Mouse (Mus musculus) forebrain, embryonic 15.5 days (tissue): Measurements from ENCODE around the gene Gm3045. TPM values are rescaled to one million over a fixed set of nuclear protein-coding genes. Genes with fewer than 3 reads are reported as not detected.

Source experiments
- ATAC-seq: fragments of 200-750 bp; cut with Nextera tagmentation; replicated peaks from 2 replicates; pipeline ENCODE4 v1.8.0; 2017; ENCODE audit warnings: mild to moderate bottlenecking, moderate TSS enrichment, moderate library complexity
- H3K27ac ChIP-seq: fragments of 300-500 bp; sonication (generic); replicated peaks from 2 replicates; pipeline ENCODE4 v1.5.1; 2015; ENCODE audit warnings: mild to moderate bottlenecking, inconsistent platforms
- H3K27me3 ChIP-seq: fragments of 300-500 bp; sonication (generic); 2 replicates; pipeline ENCODE4 v1.6.1; 2015; ENCODE audit warnings: inconsistent platforms
- H3K36me3 ChIP-seq: fragments of 300-500 bp; sonication (generic); 2 replicates; pipeline ENCODE4 v1.6.1; 2015; ENCODE audit warnings: mild to moderate bottlenecking, inconsistent platforms
- H3K4me1 ChIP-seq: fragments of 300-500 bp; sonication (generic); 2 replicates; pipeline ENCODE4 v1.6.1; 2015; ENCODE audit warnings: inconsistent platforms
- H3K4me2 ChIP-seq: fragments of 300-500 bp; sonication (generic); replicated peaks from 2 replicates; pipeline ENCODE4 v1.6.1; 2015; ENCODE audit warnings: mild to moderate bottlenecking, inconsistent platforms
- H3K4me3 ChIP-seq: fragments of 300-500 bp; sonication (generic); 2 replicates; pipeline ENCODE4 v1.5.1; 2015; ENCODE audit warnings: mild to moderate bottlenecking, inconsistent platforms
- H3K9ac ChIP-seq: fragments of 300-500 bp; sonication (generic); replicated peaks from 2 replicates; pipeline ENCODE4 v1.6.1; 2015; ENCODE audit warnings: mild to moderate bottlenecking, inconsistent platforms
- H3K9me3 ChIP-seq: fragments of 300-500 bp; sonication (generic); 2 replicates; pipeline ENCODE4 v1.6.1; 2016; ENCODE audit warnings: inconsistent platforms
- WGBS: fragments of 180-500 bp; shearing (Covaris S2); methylation state at CpG from one replicate; pipeline ENCODE4 v1.1.7; 2015; ENCODE audit warnings: mixed read lengths; 5-methylcytosine and 5-hydroxymethylcytosine counted together
- polyA plus RNA-seq: library from polyadenylated mRNA; unstranded; fragments of >200 nt; fragmentation: Nextera tagmentation; extraction: Ambion mirVana; gene quantifications from 2 replicates; pipeline ENCODE4 v1.2.1, GENCODE M21; 2015

Gene Gm3045
- not detected in 2 replicates for polyA plus RNA-seq

GRCm38 (mm10) chr13:56426365-56426764 lies at the start of gene Gm3045:
TSS of gene Gm3045 (plus strand) at chr13:56426594.
- no peak for ATAC-seq
- Histone ChIP-seq H3K4me1 (peaks cover 5% of the 10 kb centered on the region), H3K9ac (no peak within 1 kb of the TSS), H3K4me3 (no peak within 1 kb of the TSS), H3K36me3 (no peaks in the 10 kb centered on the region), H3K4me2 (no peak within 1 kb of the TSS), H3K27ac (no peak within 1 kb of the TSS), H3K9me3 (no peaks in the 10 kb centered on the region), H3K27me3 (peaks cover 10% of the 10 kb centered on the region)
- 76% methylated on average over 4 of the region's 4 CpGs for WGBS

- H3K4me3 ChIP-seq, result no peak overlapping the region
- ATAC-seq, result no peak
- H3K9me3 ChIP-seq, result no peaks in the 10 kb centered on the region
- H3K4me2 ChIP-seq, result no peak overlapping the region
- no peaks in the 10 kb centered on the region for H3K36me3 ChIP-seq
- no peak overlapping the region for H3K27ac ChIP-seq
- H3K27me3 ChIP-seq, result no peaks in the 10 kb centered on the region
- peaks cover 7% of the 10 kb centered on the region for H3K4me1 ChIP-seq
- 42% methylated on average over 14 of the region's 14 CpGs for WGBS
- H3K9ac ChIP-seq, result no peak overlapping the region
Observed at GRCm38 (mm10) chr13:56380855-56381685, 45.3 kb upstream of the Gm3045 start.

GRCm38 (mm10) chr13:56383406-56383805 lies 43.0 kb upstream of the Gm3045 start:
- H3K4me2 ChIP-seq, result no peak overlapping the region
- 80% methylated on average over 3 of the region's 3 CpGs for WGBS
- H3K9me3 ChIP-seq, result no peaks in the 10 kb centered on the region

GRCm38 (mm10) chr13:56386411-56386810 lies 40.0 kb upstream of the Gm3045 start:
- Histone ChIP-seq H3K9ac (no peak overlapping the region), H3K4me2 (no peak overlapping the region), H3K27ac (no peak overlapping the region), H3K4me3 (no peak overlapping the region), H3K9me3 (no peaks in the 10 kb centered on the region), H3K27me3 (no peaks in the 10 kb centered on the region), H3K4me1 (peaks cover under 1% of the 10 kb centered on the region; the same call in 1 of the 2 replicates), H3K36me3 (no peaks in the 10 kb centered on the region)
- no peak for ATAC-seq
- whole genome bisulfite sequencing, result 68% methylated on average over 9 of the region's 9 CpGs

More at GRCm38 (mm10) chr13:56383406-56383805, 43.0 kb upstream of the Gm3045 start:
- no peak overlapping the region for H3K27ac ChIP-seq
- no peaks in the 10 kb centered on the region for H3K27me3 ChIP-seq
- no peak overlapping the region for H3K9ac ChIP-seq
- no peak overlapping the region for H3K4me3 ChIP-seq
- H3K36me3 ChIP-seq, result no peaks in the 10 kb centered on the region
- ATAC-seq, result no peak
- peaks cover 7% of the 10 kb centered on the region for H3K4me1 ChIP-seq

- no peaks in the 10 kb centered on the region for H3K36me3 ChIP-seq
- no peaks in the 10 kb centered on the region for H3K4me1 ChIP-seq
- 80% methylated on average over 5 of the region's 5 CpGs for WGBS
- no peak for ATAC-seq
- H3K9ac ChIP-seq, result no peak overlapping the region
- no peak overlapping the region for H3K4me3 ChIP-seq
- H3K27ac ChIP-seq, result no peak overlapping the region
- no peak overlapping the region for H3K4me2 ChIP-seq
- no peaks in the 10 kb centered on the region for H3K27me3 ChIP-seq
- no peaks in the 10 kb centered on the region for H3K9me3 ChIP-seq
Observed at GRCm38 (mm10) chr13:56387374-56387773, 39.0 kb upstream of the Gm3045 start.

GRCm38 (mm10) chr13:56388042-56388441 lies 38.4 kb upstream of the Gm3045 start:
- no peaks in the 10 kb centered on the region for H3K36me3 ChIP-seq
- no peaks in the 10 kb centered on the region for H3K9me3 ChIP-seq
- no peak overlapping the region for H3K27ac ChIP-seq
- H3K4me1 ChIP-seq, result no peaks in the 10 kb centered on the region
- no peak overlapping the region for H3K9ac ChIP-seq
- no peaks in the 10 kb centered on the region for H3K27me3 ChIP-seq
- 50% methylated on average over 1 of the region's 1 CpGs for WGBS
- ATAC-seq, result 0 out of 2 replicates have a peak, but pooled peaks have one; percentile 58
- H3K4me2 ChIP-seq, result no peak overlapping the region
- no peak overlapping the region for H3K4me3 ChIP-seq

GRCm38 (mm10) chr13:56397572-56397971 lies 28.8 kb upstream of the Gm3045 start:
- no peak overlapping the region for H3K4me2 ChIP-seq
- no peak overlapping the region for H3K27ac ChIP-seq
- 37% methylated on average over 5 of the region's 5 CpGs for WGBS
- no peaks in the 10 kb centered on the region for H3K36me3 ChIP-seq
- no peak overlapping the region for H3K4me3 ChIP-seq
- H3K27me3 ChIP-seq, result no peaks in the 10 kb centered on the region
- no peak overlapping the region for H3K9ac ChIP-seq
- ATAC-seq, result no peak
- no peaks in the 10 kb centered on the region for H3K4me1 ChIP-seq
- H3K9me3 ChIP-seq, result no peaks in the 10 kb centered on the region

GRCm38 (mm10) chr13:56401186-56401585 lies 25.2 kb upstream of the Gm3045 start:
- H3K27ac ChIP-seq, result no peak overlapping the region
- no peak overlapping the region for H3K9ac ChIP-seq
- no peaks in the 10 kb centered on the region for H3K27me3 ChIP-seq
- H3K4me2 ChIP-seq, result no peak overlapping the region
- no peaks in the 10 kb centered on the region for H3K4me1 ChIP-seq
- no peak for ATAC-seq
- no peaks in the 10 kb centered on the region for H3K9me3 ChIP-seq
- WGBS, result 40% methylated on average over 4 of the region's 4 CpGs
- no peaks in the 10 kb centered on the region for H3K36me3 ChIP-seq
- no peak overlapping the region for H3K4me3 ChIP-seq

- Histone ChIP-seq H3K9ac (no peak overlapping the region), H3K36me3 (no peaks in the 10 kb centered on the region), H3K4me2 (no peak overlapping the region), H3K27me3 (no peaks in the 10 kb centered on the region), H3K9me3 (no peaks in the 10 kb centered on the region), H3K4me3 (no peak overlapping the region), H3K4me1 (no peaks in the 10 kb centered on the region), H3K27ac (no peak overlapping the region)
- ATAC-seq, result no peak
- 87% methylated on average over 8 of the region's 8 CpGs for WGBS
Observed at GRCm38 (mm10) chr13:56403381-56404086, 22.9 kb upstream of the Gm3045 start.

- no peaks in the 10 kb centered on the region for H3K9me3 ChIP-seq
Observed at GRCm38 (mm10) chr13:56404511-56405140, 21.8 kb upstream of the Gm3045 start.

GRCm38 (mm10) chr13:56412286-56412873 lies 14.0 kb upstream of the Gm3045 start:
- Histone ChIP-seq H3K4me2 (no peak overlapping the region), H3K27me3 (no peaks in the 10 kb centered on the region), H3K27ac (peak overlapping the region; percentile 15; the same call in 1 of the 2 replicates), H3K4me3 (no peak overlapping the region), H3K9ac (no peak overlapping the region), H3K9me3 (no peaks in the 10 kb centered on the region), H3K4me1 (peaks cover 10% of the 10 kb centered on the region; the same call in 1 of the 2 replicates), H3K36me3 (no peaks in the 10 kb centered on the region)
- ATAC-seq, result peak; percentile 29; the same call in 1 of the 2 replicates
- WGBS, result 48% methylated on average over 9 of the region's 9 CpGs

More at GRCm38 (mm10) chr13:56404511-56405140, 21.8 kb upstream of the Gm3045 start:
- H3K9ac ChIP-seq, result no peak overlapping the region
- no peak overlapping the region for H3K4me3 ChIP-seq
- WGBS, result 72% methylated on average over 6 of the region's 6 CpGs
- H3K36me3 ChIP-seq, result no peaks in the 10 kb centered on the region
- ATAC-seq, result no peak
- H3K27me3 ChIP-seq, result no peaks in the 10 kb centered on the region
- H3K4me2 ChIP-seq, result no peak overlapping the region
- no peaks in the 10 kb centered on the region for H3K4me1 ChIP-seq
- H3K27ac ChIP-seq, result no peak overlapping the region
